In the genomic region with DNA sequence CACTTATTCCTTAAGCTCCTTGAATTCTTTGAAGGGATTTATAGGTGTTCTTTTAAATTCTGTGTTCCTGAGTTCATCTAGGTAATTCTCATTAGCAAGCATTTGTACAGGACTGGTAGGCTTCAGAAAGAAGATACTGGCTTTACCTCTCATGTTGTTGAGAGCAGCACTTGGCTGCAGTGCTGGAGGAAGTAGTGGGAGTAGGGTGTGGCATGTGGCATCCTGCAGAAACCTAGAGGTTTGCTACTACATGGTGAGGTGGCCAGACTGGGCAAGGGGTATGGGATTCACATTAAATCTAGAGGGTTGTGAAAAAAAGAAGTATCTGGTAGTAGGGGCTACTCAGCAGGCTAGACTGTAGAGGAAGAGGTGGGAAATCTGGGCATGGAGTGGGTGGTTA, we compare ENCODE assay signal across 30 mouse cellular contexts. TPM values are rescaled to one million over a fixed set of nuclear protein-coding genes. Genes with fewer than 3 reads are reported as not detected.
"Had no signal": no experiment of that assay in that cellular context is flagged by ENCODE, and none has a peak within 500 bp of the region (broad histone marks: within the 10 kb centered on the region; RNA-seq: fewer than 3 reads in every experiment).

No protein-coding gene starts in this region.

- H3K27ac ChIP-seq: gastrocnemius, adult 2 months; heart, embryonic 10.5 days; hindbrain, embryonic 10.5 days; hindbrain, embryonic 12.5 days; hindbrain, embryonic 14.5 days; layer of hippocampus, adult 2 months; left cerebral cortex, adult 2 months; limb, embryonic 10.5 days; limb, embryonic 12.5 days; liver, embryonic 13.5 days; liver, embryonic 15.5 days had no signal

- DNase-seq: gastrocnemius, adult 2 months; gastrocnemius, postnatal 10 days; gastrocnemius, postnatal 25 days; heart, adult 18-20 months; heart, postnatal 10 days; heart, postnatal 4 days; kidney, adult 18-20 months; kidney, adult 8-10 months; kidney, postnatal 10 days; kidney, postnatal 25 days; kidney, postnatal 4 days; liver; liver, embryonic 13.5 days had no signal

- H3K4me3 ChIP-seq: gastrocnemius, adult 2 months; heart, embryonic 10.5 days; heart, embryonic 12.5 days; hindbrain, embryonic 10.5 days; hindbrain, embryonic 12.5 days; layer of hippocampus, adult 2 months; left cerebral cortex, adult 2 months; limb, embryonic 10.5 days; limb, embryonic 12.5 days; liver, embryonic 13.5 days; liver, embryonic 15.5 days had no signal

- H3K4me1 ChIP-seq: heart, embryonic 10.5 days; heart, embryonic 12.5 days; hindbrain, embryonic 10.5 days; hindbrain, embryonic 12.5 days; limb, embryonic 10.5 days; limb, embryonic 12.5 days; liver, embryonic 13.5 days; liver, embryonic 15.5 days had no signal

- H3K36me3 ChIP-seq: heart, embryonic 10.5 days; heart, embryonic 12.5 days; hindbrain, embryonic 10.5 days; hindbrain, embryonic 12.5 days; limb, embryonic 10.5 days; limb, embryonic 12.5 days; liver, embryonic 13.5 days; liver, embryonic 15.5 days had no signal

- H3K9me3 ChIP-seq: heart, embryonic 10.5 days; heart, embryonic 12.5 days; hindbrain, embryonic 10.5 days; hindbrain, embryonic 12.5 days; limb, embryonic 10.5 days; limb, embryonic 12.5 days; liver, embryonic 13.5 days; liver, embryonic 15.5 days had no signal

- H3K9ac ChIP-seq: heart, embryonic 12.5 days; hindbrain, embryonic 12.5 days; hindbrain, embryonic 14.5 days; limb, embryonic 12.5 days; liver, embryonic 13.5 days; liver, embryonic 15.5 days had no signal

- H3K27me3 ChIP-seq: heart, embryonic 12.5 days; hindbrain, embryonic 12.5 days; liver, embryonic 13.5 days; liver, embryonic 15.5 days had no signal

- H3K4me2 ChIP-seq: heart, embryonic 12.5 days; hindbrain, embryonic 12.5 days; hindbrain, embryonic 14.5 days; limb, embryonic 12.5 days; liver, embryonic 11.5 days; liver, embryonic 13.5 days; liver, embryonic 15.5 days had no signal

- ATAC-seq: hindbrain, embryonic 16.5 days; intestine, postnatal 0 days had no signal

RNA-seq across cellular contexts. Expression of gene Gzmb, which starts 31.1 kb away (rescaled TPM):
- polyA plus RNA-seq: heart, embryonic 12.5 days; heart, embryonic 14.5 days; hindbrain, embryonic 10.5 days; hindbrain, embryonic 14.5 days; hindbrain, embryonic 16.5 days; limb, embryonic 10.5 days had no signal

RNA-seq across cellular contexts. Expression of gene Gzmc, which starts 58.7 kb away (rescaled TPM):
- polyA plus RNA-seq: heart, embryonic 12.5 days; heart, embryonic 14.5 days; hindbrain, embryonic 12.5 days; hindbrain, embryonic 14.5 days; hindbrain, embryonic 16.5 days; intestine, postnatal 0 days; kidney, embryonic 14.5 days; kidney, embryonic 16.5 days; limb, embryonic 12.5 days; limb, embryonic 14.5 days; liver, embryonic 11.5 days; liver, embryonic 13.5 days had no signal
